Mouse (Mus musculus) ES-E14 (cell line): ENCODE results near the gene Rora.

Experiments
- CHD2 ChIP-seq: IDR thresholded peaks from 2 replicates; pipeline ENCODE4 v1.6.1; 2014; ENCODE audit warnings: mild to moderate bottlenecking, low read depth, low read length, inconsistent platforms
- ZC3H11A ChIP-seq: IDR thresholded peaks from 2 replicates; pipeline ENCODE4 v1.6.1; 2012; ENCODE audit warnings: low read depth, mild to moderate bottlenecking, inconsistent platforms, low read length, borderline replicate concordance
- ZNF384 ChIP-seq: IDR thresholded peaks from 2 replicates; pipeline ENCODE4 v1.6.1; 2012; ENCODE audit warnings: low read depth, low read length, inconsistent platforms

- TF ChIP-seq ZNF384 (no peak), ZC3H11A (no peak), CHD2 (no peak)
Measured at GRCm38 (mm10) chr9:69183888-69184287, 530.3 kb downstream of the Rora start.
